Mouse (Mus musculus): Measurements from ENCODE around the gene Cop1.

GRCm38 (mm10) chr1:159186741-159187140 lies 45.4 kb upstream of the Cop1 start:
- no peak for TF ChIP-seq GATA1 (IDR thresholded peaks at IDR 0.05; ENCODE audit: borderline replicate concordance, low read length)
- no peak for TF ChIP-seq FLI1 (IDR thresholded peaks at IDR 0.05; ENCODE audit: low read length)
